Mouse (Mus musculus) cerebellum, adult 2 months (tissue): ENCODE data around the gene Myh9.

Source experiments
- CTCF ChIP-seq: fragments of 200-500 bp; IDR thresholded peaks from 2 replicates; pipeline ENCODE4 v1.5.1; 2011; ENCODE audit warnings: low read depth, mild to moderate bottlenecking, control low read depth, low read length, moderate library complexity, borderline replicate concordance; ENCODE audit not compliant: insufficient read depth
- POLR2A ChIP-seq: fragments of 200-500 bp; IDR thresholded peaks from 2 replicates; pipeline ENCODE4 v1.6.1; 2011; ENCODE audit warnings: low read length, control low read depth, borderline replicate concordance; ENCODE audit not compliant: insufficient read depth

DNA sequence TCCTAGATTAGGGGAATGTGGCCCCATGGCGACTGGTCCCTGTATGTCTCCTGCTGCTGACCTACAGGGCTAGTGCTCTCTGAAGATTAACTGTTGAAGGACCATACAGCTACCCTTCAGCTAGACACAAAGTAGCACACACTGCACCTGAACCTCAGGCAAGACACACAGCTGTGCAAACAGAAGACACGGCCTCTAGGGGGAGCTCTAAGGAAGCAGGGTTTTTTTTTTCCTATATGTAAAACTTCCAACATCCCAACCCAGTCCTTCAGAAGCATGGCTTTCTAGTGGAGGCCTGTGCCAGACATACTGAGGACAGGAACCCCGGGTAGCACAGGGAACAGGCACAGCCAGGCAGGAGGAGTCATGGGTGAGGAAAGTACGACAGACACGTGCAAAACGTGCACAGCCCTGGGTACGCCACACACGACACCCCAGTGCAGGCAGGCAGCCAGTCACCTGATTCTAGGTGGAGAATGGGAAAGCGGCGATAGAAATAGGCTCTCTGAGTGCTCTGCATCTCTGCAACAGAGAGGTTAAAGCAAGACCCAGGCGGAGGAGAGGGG is 59.4 kb downstream of the Myh9 start:
- TF ChIP-seq POLR2A (no peak), CTCF (peak; percentile 40)
